Mouse (Mus musculus) ES-E14 (cell line): Measurements from ENCODE around the gene Nfib. TPM values are rescaled to one million over a fixed set of nuclear protein-coding genes. Genes with fewer than 3 reads are reported as not detected.

Experiments
- DNase-seq: peaks from one replicate; pipeline ENCODE4 v3.0.0-alpha.2; 2013; ENCODE audit warnings: low read depth, low spot score
- H3K27ac ChIP-seq: 2 replicates; pipeline ENCODE4 v1.5.1; 2012; ENCODE audit warnings: low read depth, mild to moderate bottlenecking, low read length, moderate library complexity, mixed read lengths; ENCODE audit not compliant: poor library complexity, insufficient read depth, severe bottlenecking
- H3K36me3 ChIP-seq: 2 replicates; pipeline ENCODE4 v1.6.1; 2012; ENCODE audit warnings: mild to moderate bottlenecking, low read length, moderate library complexity, mixed read lengths; ENCODE audit not compliant: control insufficient read depth, poor library complexity, insufficient read depth, severe bottlenecking
- H3K4me1 ChIP-seq, 2 experiments: fragments of 150-350 bp in 1 of 2; sonication (generic) in 1 of 2; 2 replicates each; pipeline ENCODE4 v1.6.1; 2012; ENCODE audit warnings: low read length in 2 of 2, mild to moderate bottlenecking in 1 of 2, mixed read lengths in 1 of 2; ENCODE audit not compliant: control insufficient read depth in 2 of 2, insufficient read depth in 2 of 2, poor library complexity in 1 of 2
- H3K4me3 ChIP-seq, 2 experiments: fragments of 150-350 bp in 1 of 2; sonication (generic) in 1 of 2; 2 replicates each; pipeline ENCODE4 v1.5.1; 2012; ENCODE audit warnings: low read length in 2 of 2, low read depth in 1 of 2, mild to moderate bottlenecking in 1 of 2, mixed read lengths in 1 of 2; ENCODE audit not compliant: insufficient read depth in 1 of 2, poor library complexity in 1 of 2, severe bottlenecking in 1 of 2
- H3K9ac ChIP-seq: 2 replicates; pipeline ENCODE4 v1.6.1; 2012; ENCODE audit warnings: low read depth, mild to moderate bottlenecking, low read length, mixed read lengths; ENCODE audit not compliant: poor library complexity, insufficient read depth, severe bottlenecking
- H3K9me3 ChIP-seq: fragments of 150-350 bp; sonication (generic); 2 replicates; pipeline ENCODE4 v1.6.1; 2012; ENCODE audit warnings: low read depth, mild to moderate bottlenecking, low read length; ENCODE audit not compliant: control insufficient read depth, insufficient read depth
- CHD2 ChIP-seq: IDR thresholded peaks from 2 replicates; pipeline ENCODE4 v1.6.1; 2014; ENCODE audit warnings: mild to moderate bottlenecking, low read depth, low read length, inconsistent platforms
- HCFC1 ChIP-seq: IDR thresholded peaks from 2 replicates; pipeline ENCODE4 v1.6.1; 2012; ENCODE audit warnings: low read length, inconsistent platforms, borderline replicate concordance; ENCODE audit not compliant: insufficient read depth
- MAFK ChIP-seq: IDR thresholded peaks from 2 replicates; pipeline ENCODE4 v1.6.1; 2014; ENCODE audit warnings: mild to moderate bottlenecking, low read depth, low read length, inconsistent platforms; ENCODE audit not compliant: insufficient read depth
- ZC3H11A ChIP-seq: IDR thresholded peaks from 2 replicates; pipeline ENCODE4 v1.6.1; 2012; ENCODE audit warnings: low read depth, mild to moderate bottlenecking, inconsistent platforms, low read length, borderline replicate concordance
- ZNF384 ChIP-seq: IDR thresholded peaks from 2 replicates; pipeline ENCODE4 v1.6.1; 2012; ENCODE audit warnings: low read depth, low read length, inconsistent platforms
- in situ Hi-C, 2 experiments: fragments of 600-800 bp; cut with MboI; formaldehyde crosslinking; loops; one replicate each; pipeline ENCODE4 v1.15.1; 2025; ENCODE audit warnings: low sequenced_read_pairs in 2 of 2, inconsistent platforms in 1 of 2; ENCODE audit not compliant: unreplicated experiment in 2 of 2
- total RNA-seq: library from RNA; depleted of rRNA; stranded (reverse); fragments of 300-350 nt; gene quantifications from 2 replicates; pipeline ENCODE4 v1.2.3, GENCODE M21; 2012

Gene Nfib
- total RNA-seq, 1 experiment: 8.9 TPM

DNA sequence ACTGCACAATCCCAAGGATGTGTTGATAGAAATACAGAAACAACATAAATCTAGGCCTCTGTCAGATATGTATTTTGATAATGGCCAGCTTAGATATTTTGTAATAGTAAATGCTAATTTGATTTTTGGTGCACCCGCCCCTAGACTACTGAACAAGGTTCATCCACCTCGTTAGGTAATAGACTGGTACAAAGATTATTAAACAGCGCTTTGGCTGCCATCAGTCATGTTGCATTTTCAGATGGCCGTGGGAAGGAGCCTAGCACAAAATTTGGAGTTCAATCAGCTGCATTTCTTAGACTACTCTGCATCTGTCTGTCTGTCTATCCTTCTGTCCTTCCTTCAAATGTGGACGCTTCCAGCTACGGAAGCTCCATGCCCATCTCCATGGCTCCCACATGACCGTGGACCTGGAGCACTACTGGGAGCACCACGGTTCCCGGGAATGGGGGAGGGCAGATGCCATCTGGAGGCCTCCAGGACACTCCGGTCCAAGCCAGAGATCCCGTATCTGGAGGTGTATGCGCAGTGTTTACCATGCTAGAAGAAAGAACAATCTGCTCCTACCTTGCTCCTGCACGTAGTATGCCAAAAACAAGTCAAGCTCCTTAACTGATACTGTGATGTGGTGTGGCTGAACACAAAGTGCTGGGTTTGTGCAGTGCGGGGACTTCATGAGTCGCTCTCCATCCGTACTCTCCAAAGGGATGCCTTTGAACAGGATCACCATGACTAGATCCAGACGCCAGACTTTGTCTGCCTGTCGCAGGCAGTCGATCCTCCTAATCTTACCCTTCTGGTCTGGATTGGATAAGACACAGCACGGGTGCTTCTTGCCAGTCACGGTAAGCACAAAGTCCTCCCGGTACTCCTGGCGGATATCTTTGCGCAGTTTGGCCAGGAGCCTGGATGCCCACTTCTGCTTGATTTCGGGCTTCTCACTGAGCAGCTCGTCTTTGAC is 207.6 kb downstream of the Nfib start:
- H3K4me1 ChIP-seq: no peaks in the 10 kb centered on the region; a peak in 1 of 4 replicates
- in situ Hi-C loops: no loop called here
- peaks cover 7% of the 10 kb centered on the region for H3K36me3 ChIP-seq
- H3K4me3 ChIP-seq: peak overlapping the region in 1 of 2 experiments; percentile 32; a peak in 2 of 4 replicates
- TF ChIP-seq CHD2: no peak
- TF ChIP-seq HCFC1: no peak
- no peak for TF ChIP-seq ZC3H11A
- TF ChIP-seq MAFK: no peak
- TF ChIP-seq ZNF384: no peak
- H3K27ac ChIP-seq: no peak overlapping the region
- H3K9ac ChIP-seq: no peak overlapping the region
- DNase-seq: no peak
- H3K9me3 ChIP-seq: no peaks in the 10 kb centered on the region

DNA sequence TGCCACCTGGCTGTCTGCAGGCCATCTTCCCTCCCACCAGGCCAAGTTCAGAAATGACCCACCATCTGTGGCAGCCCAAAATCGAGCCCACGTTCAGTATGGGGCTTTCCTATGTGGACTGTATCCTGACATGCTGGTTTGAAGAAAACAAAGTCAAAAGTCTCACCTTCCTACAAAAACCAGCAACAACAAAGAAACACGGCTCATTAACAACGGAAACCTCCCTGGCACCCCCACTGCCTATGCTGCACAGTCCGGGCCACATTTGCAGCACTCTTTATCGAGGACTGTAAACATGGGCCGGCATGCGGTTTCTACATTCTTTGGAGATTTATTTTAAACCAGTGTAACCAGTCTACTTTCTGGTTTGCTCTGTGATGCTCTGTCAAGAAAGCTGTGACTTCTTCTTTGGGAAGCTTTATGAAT is 208.4 kb downstream of the Nfib start:
- no peak overlapping the region for H3K4me3 ChIP-seq
- in situ Hi-C loops: no loop called here
- H3K9me3 ChIP-seq: no peaks in the 10 kb centered on the region
- TF ChIP-seq CHD2 (no peak), HCFC1 (no peak), ZNF384 (no peak), ZC3H11A (no peak), MAFK (no peak)
- H3K36me3 ChIP-seq: peaks cover 7% of the 10 kb centered on the region
- no peak overlapping the region for H3K9ac ChIP-seq
- no peak for DNase-seq
- H3K27ac ChIP-seq: no peak overlapping the region
- no peaks in the 10 kb centered on the region; a peak in 1 of 4 replicates for H3K4me1 ChIP-seq

DNA sequence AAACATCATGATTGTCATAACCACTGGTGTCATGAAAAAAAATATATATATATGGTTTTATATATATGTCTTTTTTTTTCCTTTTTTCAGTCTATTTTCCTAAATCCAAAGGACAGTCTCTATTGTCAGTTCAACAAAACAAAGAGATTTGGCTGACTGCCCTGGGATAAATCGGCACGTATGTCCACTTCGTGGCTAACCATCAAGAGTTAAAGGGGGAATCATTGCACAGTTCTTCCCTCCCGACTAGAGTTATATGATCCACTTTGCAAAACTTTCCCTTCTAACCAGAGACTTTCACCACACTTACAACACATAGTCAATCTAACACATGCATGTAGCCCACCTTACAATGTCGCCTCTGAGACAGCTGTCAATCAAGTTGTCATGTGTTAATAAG is 209.2 kb downstream of the Nfib start:
- H3K9ac ChIP-seq: no peak overlapping the region
- DNase-seq: no peak
- peaks cover 7% of the 10 kb centered on the region for H3K36me3 ChIP-seq
- in situ Hi-C loops: no loop called here
- H3K9me3 ChIP-seq: no peaks in the 10 kb centered on the region
- H3K4me1 ChIP-seq: no peaks in the 10 kb centered on the region; a peak in 1 of 4 replicates
- no peak overlapping the region for H3K27ac ChIP-seq
- TF ChIP-seq ZNF384: no peak
- TF ChIP-seq CHD2: no peak
- no peak for TF ChIP-seq ZC3H11A
- TF ChIP-seq HCFC1: no peak
- TF ChIP-seq MAFK: no peak
- no peak overlapping the region for H3K4me3 ChIP-seq

DNA sequence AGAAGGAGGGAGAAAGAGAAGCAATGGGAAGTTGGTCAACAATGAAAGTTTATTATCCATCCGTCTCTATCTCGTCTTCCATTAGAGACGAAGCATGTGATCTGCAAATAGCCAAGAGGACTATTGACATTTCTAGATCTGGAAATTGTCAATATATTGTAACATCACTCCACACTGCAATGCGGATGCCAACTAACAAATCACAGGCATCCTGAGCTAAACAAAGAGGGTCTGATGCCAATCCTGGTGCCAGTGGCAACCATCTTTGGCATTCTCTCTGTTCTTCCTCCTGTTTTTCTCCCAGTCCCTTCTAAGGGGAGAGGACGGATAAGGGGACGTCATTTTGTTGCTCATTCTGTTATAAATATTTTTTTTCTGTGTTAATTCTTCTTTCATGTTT is 209.9 kb downstream of the Nfib start:
- in situ Hi-C loops: no loop called here
- Histone ChIP-seq H3K4me1 (no peaks in the 10 kb centered on the region; a peak in 1 of 4 replicates), H3K9me3 (no peaks in the 10 kb centered on the region), H3K4me3 (no peak overlapping the region), H3K36me3 (peaks cover 7% of the 10 kb centered on the region), H3K27ac (no peak overlapping the region), H3K9ac (no peak overlapping the region)
- no peak for DNase-seq
- TF ChIP-seq HCFC1 (no peak), MAFK (no peak), ZC3H11A (no peak), CHD2 (no peak), ZNF384 (no peak)
